8 mouse cellular contexts compared by ENCODE assay signal in the genomic region with DNA sequence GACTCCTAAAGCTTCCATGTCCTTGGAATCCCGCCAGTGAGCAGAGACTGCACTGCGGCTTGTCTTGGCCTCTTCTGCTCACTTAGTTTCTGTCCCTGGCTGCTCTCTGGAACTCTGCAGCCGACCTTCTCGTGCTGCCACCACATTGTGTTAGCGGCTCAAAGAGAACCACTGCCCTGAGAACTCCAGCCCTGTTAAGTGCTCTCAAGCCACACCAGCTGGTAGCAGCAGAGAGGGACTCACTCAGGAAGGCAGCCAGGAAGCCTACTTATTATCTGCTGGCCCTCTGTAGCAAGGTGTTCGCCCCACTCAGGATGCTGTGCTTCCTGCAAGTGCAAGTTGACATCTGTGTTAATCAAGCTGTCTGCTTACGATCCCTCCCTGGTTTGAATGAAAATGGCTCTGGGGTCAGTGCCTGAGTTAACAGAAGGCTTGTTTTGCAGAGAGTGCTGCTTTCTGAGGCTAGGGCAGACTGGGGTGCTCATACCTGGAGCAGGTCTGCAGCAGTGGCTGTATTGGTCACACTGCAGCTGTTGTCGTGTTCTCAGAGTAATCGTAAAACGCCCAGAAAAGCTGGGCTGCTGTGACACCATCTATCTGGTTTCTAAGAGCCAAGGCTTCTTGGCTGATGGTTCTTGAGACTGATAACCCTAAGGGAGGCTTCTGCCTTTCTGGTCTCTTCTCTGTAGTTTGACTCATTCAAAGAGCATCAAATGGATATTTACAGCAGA. TPM values are rescaled to one million over a fixed set of nuclear protein-coding genes. Genes with fewer than 3 reads are reported as not detected.
DNase-seq lines count a peak whose midpoint lies in the region; ATAC-seq and TF ChIP-seq lines count a peak whose summit lies in the region.

No protein-coding gene starts in this region.

- H3K4me2 ChIP-seq in forebrain, postnatal 0 days (ENCODE audit: low read depth) = no peak overlapping the region
- H3K4me2 ChIP-seq in forebrain, embryonic 11.5 days (ENCODE audit: low read depth, low read length, severe bottlenecking) = no peak overlapping the region
- no peak overlapping the region for H3K4me2 ChIP-seq in midbrain, embryonic 13.5 days (replicated peaks)

- peak; percentile 40 for DNase-seq in forebrain, postnatal 0 days
- DNase-seq in forebrain, embryonic 11.5 days (ENCODE audit: low spot score) = no peak
- DNase-seq in adipocyte (ENCODE audit: low spot score) = peak; percentile 68
- peak; percentile 42 for DNase-seq in heart, postnatal 25 days (ENCODE audit: low spot score)
- peak; percentile 71 for DNase-seq in left cerebral cortex, postnatal 4 days
- DNase-seq in thymus, postnatal 0 days (ENCODE audit: low spot score) = no peak

- H3K9ac ChIP-seq in forebrain, postnatal 0 days = no peak overlapping the region
- no peak overlapping the region for H3K9ac ChIP-seq in forebrain, embryonic 11.5 days (ENCODE audit: low read length)
- no peak overlapping the region for H3K9ac ChIP-seq in midbrain, embryonic 13.5 days (replicated peaks)

- H3K4me3 ChIP-seq in forebrain, postnatal 0 days (ENCODE audit: low read depth, low read length) = no peak overlapping the region
- H3K4me3 ChIP-seq in forebrain, embryonic 11.5 days (ENCODE audit: low read depth, low read length) = no peak overlapping the region
- no peak overlapping the region for H3K4me3 ChIP-seq in midbrain, embryonic 13.5 days (replicated peaks)

- no peaks in the 10 kb centered on the region for H3K27me3 ChIP-seq in forebrain, postnatal 0 days (ENCODE audit: insufficient read depth, low read length)
- no peaks in the 10 kb centered on the region for H3K27me3 ChIP-seq in forebrain, embryonic 11.5 days (ENCODE audit: control insufficient read depth, insufficient read depth, low read length)
- H3K27me3 ChIP-seq in midbrain, embryonic 13.5 days = no peaks in the 10 kb centered on the region

- 65% methylated on average over 10 of the region's 10 CpGs for WGBS in forebrain, postnatal 0 days
- 81% methylated on average over 10 of the region's 10 CpGs for WGBS in forebrain, embryonic 11.5 days
- 78% methylated on average over 10 of the region's 10 CpGs for WGBS in midbrain, embryonic 13.5 days

- no peak for TF ChIP-seq CTCF in forebrain, postnatal 0 days (IDR thresholded peaks at IDR 0.05; ENCODE audit: low read depth)

- no peaks in the 10 kb centered on the region for H3K36me3 ChIP-seq in forebrain, postnatal 0 days (ENCODE audit: insufficient read depth)
- H3K36me3 ChIP-seq in forebrain, embryonic 11.5 days (ENCODE audit: control insufficient read depth, insufficient read depth, low read length) = no peaks in the 10 kb centered on the region
- peaks cover 18% of the 10 kb centered on the region for H3K36me3 ChIP-seq in midbrain, embryonic 13.5 days

- H3K4me1 ChIP-seq in forebrain, postnatal 0 days (ENCODE audit: insufficient read depth) = 0 out of 2 replicates have a peak, but pooled peaks cover 4% of the 10 kb centered on the region
- H3K4me1 ChIP-seq in forebrain, embryonic 11.5 days (replicated peaks; ENCODE audit: control insufficient read depth, insufficient read depth, low read length) = no peaks in the 10 kb centered on the region
- peaks cover 19% of the 10 kb centered on the region for H3K4me1 ChIP-seq in midbrain, embryonic 13.5 days (replicated peaks)

- intact Hi-C loops in heart, postnatal 25 days (cut with DNase I) = loop anchor here (2.0 to 10.0 kb wide), 2 partner anchors 14 to 1264 kb away; a partner anchor contains a TSS
- intact Hi-C loops in left cerebral cortex, postnatal 4 days (cut with DNase I) = no loop called here

- H3K9me3 ChIP-seq in forebrain, postnatal 0 days (ENCODE audit: low read length) = peaks cover 4% of the 10 kb centered on the region; the same call in 1 of the 2 replicates
- H3K9me3 ChIP-seq in forebrain, embryonic 11.5 days (ENCODE audit: control insufficient read depth, low read length) = peaks cover 3% of the 10 kb centered on the region; the same call in 1 of the 2 replicates
- H3K9me3 ChIP-seq in midbrain, embryonic 13.5 days = peaks cover 15% of the 10 kb centered on the region; the same call in 1 of the 2 replicates

- H3K27ac ChIP-seq in forebrain, postnatal 0 days (ENCODE audit: low read depth, low read length) = no peak overlapping the region
- H3K27ac ChIP-seq in forebrain, embryonic 11.5 days (ENCODE audit: low read depth, low read length) = no peak overlapping the region
- H3K27ac ChIP-seq in midbrain, embryonic 13.5 days = 0 out of 2 replicates have a peak overlapping the region, but pooled peaks have one; percentile 19

- ATAC-seq in forebrain, postnatal 0 days = peak; percentile 40; the same call in 1 of the 2 replicates
- ATAC-seq in forebrain, embryonic 11.5 days (replicated peaks; ENCODE audit: low FRiP score) = no peak
- ATAC-seq in erythroblast, adult 5-6 weeks (replicated peaks; ENCODE audit: low FRiP score, poor library complexity, severe bottlenecking) = peak; percentile 47
- ATAC-seq in midbrain, embryonic 13.5 days = 0 out of 2 replicates have a peak, but pooled peaks have one; percentile 17

RNA-seq across cellular contexts. Expression of a gene that starts 15.3 kb away (rescaled TPM):
- total RNA-seq in forebrain, postnatal 0 days (2014; rRNA removed) = 16.4 and 18.6 TPM in 2 replicates
- 5.1 and 7.9 TPM in 2 replicates for polyA plus RNA-seq in forebrain, postnatal 0 days (2015; fragmentation: Nextera tagmentation; extraction: Ambion mirVana)
- 23.8 and 31.3 TPM in 2 replicates for polyA plus RNA-seq in forebrain, embryonic 11.5 days (2014; fragmentation: Nextera tagmentation; extraction: Ambion mirVana)
- total RNA-seq in erythroblast, adult 5-6 weeks (2015; ENCODE audit: low replicate concordance) = 232 and 239 TPM in 2 replicates
- total RNA-seq in erythroblast, adult 5-6 weeks (2017; ENCODE audit: low replicate concordance) = 406 and 472 TPM in 2 replicates
- 10 to 100 TPM; 78.2 to 83.5 TPM for total RNA-seq in heart, postnatal 25 days (2021)
- total RNA-seq in left cerebral cortex, postnatal 4 days (2021) = 10 to 100 TPM; 20.3 to 23.5 TPM
- polyA plus RNA-seq in midbrain, embryonic 13.5 days (2015; fragmentation: Nextera tagmentation; extraction: Ambion mirVana) = 10.1 and 10.3 TPM in 2 replicates
- 34.5 and 41.7 TPM in 2 replicates for polyA plus RNA-seq in thymus, postnatal 0 days (2015; fragmentation: Nextera tagmentation; extraction: Ambion mirVana)

Comparison
In these comparisons a context has a peak if more than half of its experiments do, and no peak if none do; other contexts are left out.
1. DNase-seq: peak in forebrain, postnatal 0 days (single experiment), adipocyte (single experiment), heart, postnatal 25 days (single experiment) and left cerebral cortex, postnatal 4 days (single experiment); none in forebrain, embryonic 11.5 days (single experiment) and thymus, postnatal 0 days (single experiment).